Mouse (Mus musculus) G1E (cell line): ENCODE measurements around the gene Baiap2. TPM values are rescaled to one million over a fixed set of nuclear protein-coding genes. Genes with fewer than 3 reads are reported as not detected.

Experiments used
- ATAC-seq: 2 replicates; pipeline ENCODE4 v1.8.0; 2016; ENCODE audit warnings: mild to moderate bottlenecking; ENCODE audit not compliant: insufficient number of reproducible peaks, poor library complexity, low FRiP score, severe bottlenecking; ENCODE audit errors: extremely low read depth
- DNase-seq: peaks from one replicate; pipeline ENCODE4 v3.0.0; 2012; ENCODE audit warnings: low spot score
- H3K27me3 ChIP-seq: 2 replicates; pipeline ENCODE4 v1.6.1; 2012; ENCODE audit warnings: mild to moderate bottlenecking, low read length, inconsistent platforms; ENCODE audit not compliant: insufficient read depth
- H3K36me3 ChIP-seq: replicated peaks from 2 replicates; pipeline ENCODE3; 2012; ENCODE audit warnings: mild to moderate bottlenecking, inconsistent platforms
- H3K4me1 ChIP-seq: 2 replicates; pipeline ENCODE4 v1.6.1; 2012; ENCODE audit warnings: low read depth, low read length, inconsistent platforms, mixed read lengths; ENCODE audit not compliant: insufficient read depth
- H3K4me3 ChIP-seq: 2 replicates; pipeline ENCODE4 v1.5.1; 2012; ENCODE audit warnings: low read depth, mild to moderate bottlenecking, inconsistent platforms, low read length, moderate library complexity, mixed read lengths
- H3K9me3 ChIP-seq: replicated peaks from 2 replicates; pipeline ENCODE4 v1.6.1; 2012; ENCODE audit warnings: inconsistent platforms
- CTCF ChIP-seq: IDR thresholded peaks from 2 replicates; pipeline ENCODE4 v1.5.1; 2012; ENCODE audit warnings: low read depth, low read length, inconsistent platforms, mixed read lengths
- GATA1 ChIP-seq: IDR thresholded peaks from 2 replicates; pipeline ENCODE4 v1.6.1; 2012; ENCODE audit warnings: borderline replicate concordance, low read length, inconsistent platforms, mixed read lengths
- GATA2 ChIP-seq: IDR thresholded peaks from 2 replicates; pipeline ENCODE4 v1.6.1; 2012; ENCODE audit warnings: low read depth, low read length, inconsistent platforms, borderline replicate concordance
- POLR2AphosphoS5 ChIP-seq: IDR thresholded peaks from 2 replicates; pipeline ENCODE4 v1.6.1; 2012; ENCODE audit warnings: low read depth, low read length, inconsistent platforms; ENCODE audit not compliant: insufficient replicate concordance
- TAL1 ChIP-seq: conservative IDR thresholded peaks from 2 replicates; pipeline ENCODE4 v1.6.1; 2012; ENCODE audit warnings: low read depth, low read length, inconsistent platforms, mixed read lengths
- polyA plus RNA-seq: library from polyadenylated mRNA; stranded (reverse); fragments of >175 nt; gene quantifications from 2 replicates; pipeline ENCODE4 v1.2.3, GENCODE M21; 2012
- total RNA-seq, 2 experiments: library from RNA; stranded (forward) in 1 of 2; stranded (reverse) in 1 of 2; fragments of 200-1000 nt in 1 of 2; fragments of >200 nt in 1 of 2; fragmentation: Nextera tagmentation in 1 of 2; gene quantifications; 2 replicates each; pipeline ENCODE4 v1.2.3; 2014 to 2017

The Baiap2 gene
- total and polyA plus RNA-seq, 3 experiments, result 0.98 to 14.0 (median 3.6) TPM

DNA sequence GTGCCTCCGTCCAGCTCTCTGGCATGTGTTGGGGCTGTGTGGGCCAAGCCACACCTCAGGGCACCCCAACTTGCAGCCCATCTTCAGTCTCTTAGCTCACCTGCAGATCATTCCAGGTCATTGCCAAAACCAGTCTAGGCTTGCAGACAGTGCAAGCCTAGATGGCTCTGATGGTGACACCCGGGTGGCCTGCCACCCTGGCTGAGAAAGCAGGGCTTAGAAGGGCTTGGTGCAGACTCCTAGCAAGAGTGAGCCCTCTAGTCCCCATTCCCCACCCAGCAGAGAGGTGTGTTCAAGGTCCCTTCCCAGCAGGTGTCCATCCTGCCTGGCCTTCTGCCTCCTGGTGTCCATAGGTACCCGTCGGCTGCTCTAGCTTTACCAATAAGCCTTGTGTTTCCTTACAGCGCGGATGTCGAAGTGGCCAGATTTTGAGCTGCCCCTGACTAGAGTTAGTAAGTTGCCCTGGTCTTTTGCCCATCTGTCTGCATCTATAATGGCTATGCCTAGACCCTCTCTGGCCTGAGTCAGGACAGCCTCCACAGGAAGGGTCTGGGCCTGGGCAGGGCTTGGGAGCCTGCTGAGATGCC is 60.2 kb downstream of the Baiap2 start:
- Histone ChIP-seq H3K9me3 (no peaks in the 10 kb centered on the region), H3K27me3 (peaks cover 33% of the 10 kb centered on the region), H3K36me3 (no peaks in the 10 kb centered on the region), H3K4me1 (no peaks in the 10 kb centered on the region), H3K4me3 (no peak overlapping the region)
- no peak for TF ChIP-seq TAL1
- no peak for TF ChIP-seq GATA1
- no peak for TF ChIP-seq CTCF
- TF ChIP-seq GATA2, result no peak
- no peak for TF ChIP-seq POLR2AphosphoS5
- ATAC-seq, result no peak
- DNase-seq, result no peak

DNA sequence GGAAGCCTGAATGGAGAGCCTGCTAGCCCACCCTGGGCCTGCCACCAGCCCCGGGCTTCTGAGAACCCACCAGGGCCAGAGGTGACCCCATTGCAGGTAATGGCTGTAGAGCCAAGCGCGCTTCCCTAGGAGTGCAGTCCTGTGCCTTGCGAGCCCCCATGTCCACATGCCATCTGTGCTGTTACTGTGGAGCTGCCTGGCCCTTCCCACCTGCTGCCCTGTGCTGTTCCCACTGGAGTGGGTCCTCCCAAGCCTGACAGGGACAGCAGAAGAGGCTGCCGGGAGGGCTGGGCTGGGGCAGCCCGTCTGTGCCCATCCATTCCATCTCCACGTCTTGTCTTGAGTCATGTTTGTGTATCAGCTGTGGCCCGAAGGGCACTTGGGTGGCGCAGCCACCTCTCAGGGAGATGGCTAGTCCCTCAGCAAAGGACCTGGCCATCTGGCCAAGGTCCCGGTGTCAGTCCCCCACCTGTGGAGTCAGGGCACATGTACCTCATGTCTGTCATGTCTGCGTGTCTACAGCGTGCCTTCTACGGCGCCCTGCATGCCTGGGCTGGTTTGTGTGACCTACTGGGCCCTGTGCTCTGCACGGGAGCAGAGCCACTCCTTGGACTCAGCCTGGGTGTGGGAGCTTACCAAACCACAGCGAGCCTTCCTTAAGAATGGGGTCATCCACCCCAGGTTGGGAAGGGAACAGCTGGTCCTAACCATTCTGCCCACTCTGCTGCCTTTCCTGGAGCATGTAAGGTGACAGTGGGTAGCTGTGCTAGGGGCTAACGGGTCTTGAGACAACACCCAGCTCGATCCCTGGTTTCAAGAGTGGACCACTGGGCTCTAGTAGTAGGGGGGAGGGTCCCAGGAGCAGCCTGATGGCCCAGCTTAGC is 63.1 kb downstream of the Baiap2 start:
- DNase-seq (no peak), ATAC-seq (no peak)
- Histone ChIP-seq H3K4me3 (no peak overlapping the region), H3K4me1 (no peaks in the 10 kb centered on the region), H3K9me3 (no peaks in the 10 kb centered on the region), H3K27me3 (peaks cover 52% of the 10 kb centered on the region), H3K36me3 (no peaks in the 10 kb centered on the region)
- TF ChIP-seq GATA2, result no peak
- no peak for TF ChIP-seq TAL1
- TF ChIP-seq GATA1, result no peak
- no peak for TF ChIP-seq POLR2AphosphoS5
- no peak for TF ChIP-seq CTCF

DNA sequence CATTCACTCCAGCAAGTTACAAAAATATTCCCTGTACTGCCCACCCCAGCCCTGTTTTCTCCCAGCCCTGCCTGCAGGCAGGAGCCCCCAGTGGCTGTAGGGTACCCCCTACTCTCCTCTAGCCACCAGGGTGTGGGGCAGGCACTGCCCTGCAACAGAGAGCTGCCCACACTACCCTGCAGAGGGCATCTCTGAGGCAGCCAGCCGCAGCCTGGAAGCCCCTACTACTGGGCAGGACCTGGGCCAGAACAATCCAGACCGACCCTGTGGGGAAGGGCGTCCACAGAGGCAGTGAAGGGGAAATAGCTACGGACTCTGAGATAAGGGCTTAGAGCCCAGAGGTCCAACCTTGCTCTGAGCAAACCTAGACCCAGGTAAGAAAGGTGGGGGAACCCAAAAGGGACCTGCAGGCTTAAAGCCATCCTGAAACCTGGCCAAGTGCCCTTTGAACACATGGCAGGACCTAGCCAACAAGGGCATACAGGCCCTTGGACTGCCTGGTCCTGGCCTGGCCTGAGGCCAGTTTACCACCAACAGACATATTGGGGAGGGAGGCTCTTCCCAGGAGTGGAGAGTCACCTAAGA is 65.0 kb downstream of the Baiap2 start:
- H3K4me1 ChIP-seq, result no peaks in the 10 kb centered on the region
- H3K27me3 ChIP-seq, result peaks cover 66% of the 10 kb centered on the region
- ATAC-seq (no peak), DNase-seq (no peak)
- H3K4me3 ChIP-seq, result no peak overlapping the region
- no peaks in the 10 kb centered on the region for H3K9me3 ChIP-seq
- no peak for TF ChIP-seq GATA1
- H3K36me3 ChIP-seq, result no peaks in the 10 kb centered on the region

DNA sequence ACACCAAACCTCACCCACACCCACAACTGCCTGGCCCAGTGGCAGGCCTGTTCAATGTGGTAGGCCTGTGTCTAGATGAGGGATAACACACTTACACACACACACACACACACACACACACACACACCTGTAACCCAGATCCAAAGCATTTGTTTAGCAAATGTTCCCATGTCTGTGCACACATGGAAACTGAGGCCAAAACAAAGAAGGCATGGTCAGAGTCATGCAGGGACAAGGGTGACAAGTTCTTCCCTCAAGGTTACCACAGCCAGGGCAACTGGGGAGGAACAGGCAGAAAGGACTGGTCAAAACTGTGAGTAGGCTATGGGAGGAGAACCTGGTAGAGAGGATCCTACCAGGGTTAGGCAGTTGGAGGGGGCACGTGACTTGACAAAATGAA is 65.9 kb downstream of the Baiap2 start:
- Histone ChIP-seq H3K9me3 (no peaks in the 10 kb centered on the region), H3K4me3 (no peak overlapping the region), H3K4me1 (peaks cover 4% of the 10 kb centered on the region), H3K36me3 (no peaks in the 10 kb centered on the region), H3K27me3 (peaks cover 67% of the 10 kb centered on the region)
- TF ChIP-seq POLR2AphosphoS5, result no peak
- TF ChIP-seq GATA1, result no peak
- no peak for TF ChIP-seq TAL1
- TF ChIP-seq GATA2, result no peak
- TF ChIP-seq CTCF, result no peak
- ATAC-seq (no peak), DNase-seq (no peak)

DNA sequence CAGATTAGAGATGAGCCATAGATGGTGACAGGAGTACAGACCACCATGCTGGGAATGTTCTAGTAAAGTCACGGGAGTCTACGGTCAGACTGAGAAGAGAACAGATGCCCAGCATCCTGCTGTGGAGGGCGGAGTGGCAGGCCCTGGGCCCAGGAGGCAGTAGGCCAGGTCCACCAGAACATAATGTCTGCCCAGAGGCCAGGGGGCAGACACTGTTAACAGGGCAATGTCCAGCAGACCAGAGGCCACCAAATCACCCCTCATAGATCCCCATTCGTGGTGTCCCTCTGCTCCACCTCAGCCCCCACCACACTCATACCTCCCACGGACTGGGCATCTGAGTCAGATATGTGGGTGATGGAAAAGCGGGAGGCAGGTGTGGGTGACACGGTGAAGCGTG is 66.4 kb downstream of the Baiap2 start:
- H3K4me1 ChIP-seq, result peaks cover 5% of the 10 kb centered on the region
- TF ChIP-seq TAL1, result no peak
- no peak for TF ChIP-seq GATA1
- no peak for TF ChIP-seq GATA2
- TF ChIP-seq POLR2AphosphoS5, result no peak
- TF ChIP-seq CTCF, result no peak
- no peak for ATAC-seq

DNA sequence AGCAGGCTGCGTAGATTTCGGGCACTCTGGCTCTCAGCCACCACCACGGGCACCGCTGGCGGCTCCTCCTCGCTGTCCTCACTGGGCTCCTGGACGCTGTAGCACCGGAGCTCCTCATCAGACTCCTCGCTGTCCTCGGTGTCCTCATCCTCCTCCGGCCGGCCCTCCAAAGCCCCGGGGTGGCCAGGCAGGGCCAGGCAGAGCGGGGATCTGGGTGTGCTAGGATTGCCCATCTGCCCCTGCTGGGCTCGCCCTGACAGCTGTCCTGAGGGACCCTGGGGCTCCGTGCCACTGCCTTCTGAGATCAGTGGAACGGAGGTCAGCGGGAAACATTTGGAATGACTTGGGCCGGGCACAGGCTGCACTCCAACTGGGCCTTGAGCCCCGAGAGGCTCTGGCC is 67.4 kb downstream of the Baiap2 start:
- no peak for TF ChIP-seq GATA2
- TF ChIP-seq CTCF, result no peak
- no peak for TF ChIP-seq TAL1
- TF ChIP-seq POLR2AphosphoS5, result no peak
- no peak for TF ChIP-seq GATA1
- peaks cover 5% of the 10 kb centered on the region for H3K4me1 ChIP-seq
- H3K36me3 ChIP-seq, result no peaks in the 10 kb centered on the region
- ATAC-seq (no peak), DNase-seq (no peak)
- H3K27me3 ChIP-seq, result peaks cover 73% of the 10 kb centered on the region
- H3K9me3 ChIP-seq, result no peaks in the 10 kb centered on the region
- H3K4me3 ChIP-seq, result no peak overlapping the region

More for the DNA sequence above, 66.4 kb downstream of the Baiap2 start:
- H3K4me3 ChIP-seq, result no peak overlapping the region
- peaks cover 67% of the 10 kb centered on the region for H3K27me3 ChIP-seq
- no peaks in the 10 kb centered on the region for H3K9me3 ChIP-seq
- DNase-seq, result no peak
- H3K36me3 ChIP-seq, result no peaks in the 10 kb centered on the region
